Mouse (Mus musculus) lung, adult 2 months (tissue): ENCODE measurements at regions not wholly inside any gene's neighbourhood (a gene's known extent, or its start where the extent isn't known, plus 50 kb on each side); places are given as distances from the start of the nearest gene placed in this dataset.

ENCODE experiments used
- CTCF ChIP-seq: fragments of 200-500 bp; IDR thresholded peaks from 2 replicates; pipeline ENCODE4 v1.5.1; 2011; ENCODE audit warnings: mild to moderate bottlenecking, low read length, control low read depth; ENCODE audit not compliant: insufficient read depth
- POLR2A ChIP-seq: fragments of 200-500 bp; IDR thresholded peaks from 2 replicates; pipeline ENCODE4 v1.6.1; 2011; ENCODE audit warnings: low read depth, mild to moderate bottlenecking, control low read depth, low read length, borderline replicate concordance; ENCODE audit errors: extremely low read depth

DNA sequence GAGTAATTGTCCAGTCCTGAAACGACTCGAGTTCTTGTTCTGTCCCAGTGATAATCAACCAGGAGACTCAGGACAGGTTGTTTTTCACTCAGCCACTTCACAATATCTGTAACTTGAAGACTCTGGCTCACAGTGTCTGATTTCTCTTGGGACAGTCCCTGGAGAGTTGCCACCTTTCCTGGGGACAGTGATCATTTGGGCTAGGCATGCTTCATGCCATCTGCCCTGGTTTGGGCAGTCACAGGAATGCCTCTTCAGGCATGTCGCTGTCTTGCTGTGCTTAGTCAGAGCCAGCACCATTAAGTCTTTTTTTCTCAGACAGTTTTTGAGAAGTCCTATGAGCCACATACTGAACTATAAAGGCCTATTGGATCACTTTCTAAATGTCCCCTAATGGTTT, 246.9 kb upstream of the Pik3r1 start:
- no peak for TF ChIP-seq CTCF
- TF ChIP-seq POLR2A, result no peak
